Mouse (Mus musculus) spleen, postnatal 14 days (tissue): ENCODE measurements around the gene 2310079G19Rik.

ENCODE experiments used
- DNase-seq, 2 experiments: peaks; one replicate each; pipeline ENCODE4 v3.0.0; 2021 to 2022; ENCODE audit warnings: low spot score in 2 of 2

2310079G19Rik gene

DNA sequence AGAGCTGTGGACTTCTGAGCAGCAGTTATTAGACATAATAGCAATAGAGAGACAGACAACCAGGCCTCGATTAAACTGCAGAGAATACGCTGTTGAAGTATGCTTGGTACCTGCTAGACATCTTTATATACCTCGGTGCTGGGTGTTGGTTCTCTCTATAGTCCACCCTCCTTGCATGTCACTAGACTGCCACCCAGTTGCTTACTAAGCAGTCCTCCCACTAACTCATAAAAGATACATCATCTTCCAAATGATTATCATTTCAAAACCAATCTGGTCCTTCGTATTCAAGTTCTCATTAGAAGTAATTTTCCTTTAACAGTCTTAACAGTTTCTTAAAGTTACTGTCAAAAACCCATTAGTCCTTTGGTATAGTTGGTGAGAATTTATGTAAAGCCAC, at the start of gene 2310079G19Rik:
Gene 2310079G19Rik, minus strand, starts transcription at position 101 of the 400 bp plus-strand sequence.
- DNase-seq: no peak

DNA sequence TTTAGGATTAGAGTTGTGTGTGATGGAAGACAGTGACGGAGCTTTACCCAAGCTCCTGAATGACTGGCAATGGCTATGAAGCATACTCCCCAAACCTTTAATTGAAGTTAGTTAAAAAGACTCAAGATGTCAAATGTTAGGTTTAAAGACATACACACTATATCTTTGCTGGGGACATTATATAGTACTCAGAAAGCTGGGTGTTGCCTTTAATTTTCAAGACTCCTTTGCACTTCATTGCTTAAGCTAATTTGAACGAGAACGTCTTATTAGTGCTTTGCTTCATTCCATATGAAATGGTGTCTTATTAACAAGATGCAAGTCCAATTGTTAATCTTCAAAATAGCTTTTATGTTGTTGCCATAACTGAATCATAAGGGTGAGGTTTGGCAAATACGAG, 44.1 kb upstream of the 2310079G19Rik start, which contains the start of gene Krtap27-1:
Gene Krtap27-1, minus strand, starts transcription at position 101 of the 400 bp plus-strand sequence.
- no peak for DNase-seq

DNA sequence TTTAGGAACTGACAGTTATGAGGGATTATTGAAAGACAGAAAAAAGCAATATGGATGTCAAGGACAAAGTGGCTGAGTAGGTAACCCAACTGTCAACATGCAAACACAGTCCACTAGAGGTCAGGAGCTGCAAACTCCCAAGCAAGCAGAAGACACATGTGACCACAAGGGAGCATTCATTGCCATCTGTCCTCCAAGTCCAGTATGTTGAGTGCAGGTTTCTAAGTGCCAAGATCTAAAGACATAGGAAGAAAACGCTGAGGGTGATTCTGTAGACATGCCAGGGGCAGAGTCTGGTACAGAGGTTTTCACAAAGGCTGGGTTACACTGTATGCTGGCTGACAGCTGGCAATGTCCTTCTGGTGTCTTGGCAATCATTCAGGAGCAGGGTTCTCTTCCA, 30.0 kb upstream of the 2310079G19Rik start:
- DNase-seq: no peak

DNA sequence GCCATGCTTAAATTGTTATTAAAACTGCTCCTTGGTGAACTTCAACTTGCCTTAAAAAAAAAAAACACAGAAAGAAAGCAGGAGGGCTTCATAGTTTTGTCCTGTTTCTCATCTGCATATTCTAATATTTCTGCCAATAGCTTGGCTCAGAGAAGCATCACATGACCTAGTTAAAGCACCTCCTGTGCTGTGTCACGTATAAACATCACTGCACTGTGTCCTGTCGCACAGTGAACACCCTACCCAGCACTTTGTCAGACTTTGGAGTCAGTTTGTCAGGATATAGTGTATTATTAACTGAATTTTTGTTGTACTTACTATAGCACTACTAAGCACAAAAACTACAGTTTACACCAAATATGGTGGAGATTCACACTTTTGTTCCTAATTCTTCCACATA, 24.5 kb upstream of the 2310079G19Rik start:
- no peak for DNase-seq

DNA sequence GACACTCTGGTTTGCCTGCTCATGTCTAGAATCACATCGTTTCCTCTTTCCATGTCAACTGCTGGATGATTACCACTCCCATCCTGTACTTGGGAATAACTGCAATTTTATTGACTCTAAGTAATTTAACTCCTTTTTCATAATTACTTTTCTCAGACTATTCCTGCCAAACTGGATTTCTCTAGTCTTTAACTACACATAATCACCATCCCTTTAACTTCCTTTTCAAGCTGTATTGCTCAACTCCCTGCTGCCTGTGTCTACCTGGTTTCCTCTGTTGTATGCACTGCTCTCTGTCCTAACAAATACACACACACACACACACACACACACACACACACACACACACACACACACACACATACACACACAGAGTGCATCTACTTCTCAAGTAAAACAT, 23.6 kb upstream of the 2310079G19Rik start:
- DNase-seq: no peak

DNA sequence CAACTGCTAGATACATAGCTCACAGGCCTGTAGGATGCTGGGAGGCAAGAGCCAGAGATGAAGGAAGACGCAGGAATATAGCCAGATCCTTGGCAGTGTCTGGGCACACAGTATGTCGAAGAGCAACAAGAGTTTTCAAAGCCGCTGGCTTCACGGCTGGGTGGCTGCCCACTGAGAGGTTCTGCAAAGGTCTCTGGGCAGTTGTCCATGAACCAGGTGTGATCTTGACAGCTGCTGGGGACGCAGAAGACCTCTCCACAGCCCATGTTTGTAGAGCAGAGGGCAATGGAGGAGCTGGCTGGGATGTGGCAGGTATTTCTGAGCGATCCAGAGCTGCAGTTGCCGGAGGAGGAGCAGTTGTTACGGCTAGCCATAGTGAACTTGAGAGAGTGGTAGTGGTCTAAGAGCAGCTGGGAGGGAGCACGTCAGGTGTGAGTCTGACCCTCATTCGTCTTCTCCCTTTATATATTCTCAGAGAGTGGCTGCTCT, 19.9 kb upstream of the 2310079G19Rik start, which contains the start of gene Krtap26-1:
Gene Krtap26-1, minus strand, starts transcription at position 439 of the 489 bp plus-strand sequence.
- DNase-seq: no peak

DNA sequence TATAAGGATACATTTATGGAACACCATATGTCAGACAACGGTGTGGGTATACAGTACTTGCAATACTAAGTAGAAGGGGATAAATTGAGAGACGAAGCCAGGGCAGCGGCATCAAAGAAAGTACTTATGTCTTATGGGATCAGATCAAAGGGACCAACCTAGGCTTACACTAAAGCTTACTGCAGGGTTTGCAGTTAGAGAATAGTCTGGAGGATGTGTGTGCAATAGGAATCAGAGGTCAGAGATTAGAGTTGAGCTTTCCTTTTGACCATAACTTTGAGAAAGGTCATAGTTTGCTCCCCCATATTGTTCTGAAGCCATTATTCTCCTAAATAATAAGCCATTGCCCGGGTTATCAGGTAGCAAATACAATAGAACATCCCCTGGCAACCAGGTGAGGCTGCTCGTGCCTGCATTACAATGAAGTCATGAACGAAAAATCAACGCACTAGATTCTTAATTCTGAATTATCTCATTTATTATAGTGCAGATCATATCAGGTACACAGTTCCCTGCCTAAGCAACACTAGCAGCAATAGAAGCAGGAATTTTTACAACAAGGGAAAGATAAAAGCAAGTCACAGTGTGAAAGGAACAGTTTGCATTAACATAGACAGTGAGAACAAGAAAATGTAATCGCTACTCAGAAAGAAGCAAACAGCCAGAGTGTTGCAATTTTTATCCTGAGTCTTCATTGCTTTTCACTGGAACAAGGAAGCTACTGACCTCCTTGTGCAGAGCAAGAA, 19.1 kb upstream of the 2310079G19Rik start:
- DNase-seq: no peak

DNA sequence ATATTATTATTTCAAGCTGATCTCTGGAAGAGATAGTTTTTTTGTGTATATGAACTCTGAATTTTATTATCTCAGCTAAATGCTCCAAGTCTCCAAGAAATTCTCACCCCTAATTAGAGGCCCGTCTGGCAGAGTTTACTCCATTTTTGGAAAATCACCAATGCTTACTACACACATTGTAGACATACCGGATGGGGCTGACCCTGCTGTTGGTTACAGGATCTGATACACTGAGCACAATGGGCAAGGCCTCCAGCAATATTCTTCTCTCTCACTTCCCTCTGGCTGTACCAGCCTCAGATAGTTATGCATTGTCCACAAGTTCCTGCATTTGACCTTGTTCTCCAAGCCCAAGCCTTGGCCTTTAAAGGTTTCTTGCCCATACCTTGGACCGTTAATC, 12.6 kb upstream of the 2310079G19Rik start:
- no peak for DNase-seq

DNA sequence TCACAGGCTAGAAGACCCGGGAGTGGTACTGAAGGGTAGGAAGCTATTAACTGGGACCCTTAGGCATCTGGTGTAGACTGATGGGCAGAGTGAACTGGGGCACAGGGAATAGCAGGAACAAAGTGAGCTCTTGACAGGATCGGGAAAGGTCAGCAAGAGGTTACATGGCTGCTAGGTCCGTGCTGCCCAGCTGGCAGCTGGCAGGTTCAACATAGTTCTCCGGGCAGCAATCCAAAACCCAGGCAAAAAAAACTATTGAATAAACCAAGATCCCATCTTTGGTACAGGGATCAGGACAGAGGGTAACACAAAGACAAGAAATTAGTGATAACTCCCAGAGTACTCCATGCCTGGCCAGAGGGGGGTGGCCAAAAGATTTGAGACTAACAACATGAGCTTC, 7.7 kb upstream of the 2310079G19Rik start:
- no peak for DNase-seq

DNA sequence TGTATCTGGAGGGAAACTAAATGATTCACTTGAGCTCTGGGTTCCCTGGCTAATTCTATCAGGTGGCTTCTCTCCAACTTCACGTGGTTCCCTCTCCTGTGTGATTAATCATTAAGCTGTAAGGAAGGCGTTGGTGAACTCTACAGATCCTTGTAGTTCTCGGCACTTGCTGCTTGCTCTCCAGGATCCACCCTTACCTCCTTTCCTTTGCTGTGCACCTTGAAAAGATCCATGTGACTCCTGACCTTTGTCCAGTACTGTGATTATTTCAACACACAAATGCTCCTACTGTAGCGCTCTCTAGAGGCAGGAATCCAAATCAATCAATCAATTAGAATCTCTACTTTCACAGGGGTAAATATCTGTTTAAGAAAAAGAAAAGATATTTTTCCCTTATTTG, 4.0 kb upstream of the 2310079G19Rik start:
- DNase-seq: no peak

DNA sequence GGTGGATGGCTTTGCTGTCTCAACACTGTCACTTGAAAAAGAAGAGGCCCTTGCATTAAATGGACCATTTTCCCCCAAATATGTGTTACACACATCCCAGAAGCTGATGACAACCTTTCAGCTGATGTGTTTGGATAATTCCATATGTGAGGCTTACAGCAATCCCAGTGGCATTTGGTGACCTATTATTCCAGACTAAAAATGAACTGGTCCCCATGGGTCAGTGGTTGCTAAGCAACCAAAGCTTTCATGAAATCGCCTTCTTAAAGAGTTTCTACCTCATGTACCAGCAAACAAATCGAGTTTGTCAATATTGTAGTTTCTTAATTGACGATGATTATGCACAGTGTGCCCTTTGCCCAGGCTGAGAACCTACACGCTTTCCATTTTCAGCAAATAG, 14.8 kb downstream of the 2310079G19Rik start:
- DNase-seq: no peak

DNA sequence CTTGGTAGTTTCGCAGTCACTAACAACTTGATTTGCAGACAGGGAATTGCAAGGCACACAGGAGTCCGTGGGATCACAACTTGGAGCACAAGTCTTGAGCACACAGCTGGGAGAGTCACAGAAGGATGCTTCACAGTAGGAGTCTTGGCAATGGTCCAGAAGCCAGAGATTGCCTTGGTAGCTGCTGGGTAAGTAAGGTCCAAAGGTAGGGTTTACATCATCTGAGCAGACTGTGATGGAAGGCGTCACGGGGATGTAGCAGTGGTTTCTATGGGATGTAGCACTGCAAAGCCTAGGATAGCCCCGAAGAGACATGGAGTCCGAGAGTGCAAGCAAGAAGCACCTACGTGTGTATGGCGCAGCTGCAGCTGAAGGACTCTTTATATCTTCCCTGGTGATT, 15.5 kb downstream of the 2310079G19Rik start, which contains the start of gene Krtap24-1:
Gene Krtap24-1, minus strand, starts transcription at position 358 of the 400 bp plus-strand sequence.
- no peak for DNase-seq

DNA sequence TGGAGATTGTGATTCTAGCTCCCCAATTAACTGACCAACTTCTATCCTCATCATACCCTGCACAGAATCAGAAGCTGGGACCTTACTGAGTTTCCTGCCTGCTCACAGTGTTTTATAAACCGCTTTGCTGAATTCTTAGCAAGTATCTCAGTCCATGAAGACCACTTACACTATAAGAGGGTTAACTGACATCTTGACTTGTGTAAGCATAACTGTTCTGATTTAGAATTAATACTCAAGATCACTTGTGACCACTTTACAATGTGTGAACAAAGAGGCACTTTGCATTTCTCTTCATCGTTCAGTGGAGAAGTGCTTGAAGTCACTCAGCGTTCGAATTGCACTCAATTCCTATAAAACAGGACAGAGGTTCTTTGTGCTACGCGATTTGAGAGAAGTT, 22.9 kb downstream of the 2310079G19Rik start:
- DNase-seq: no peak

DNA sequence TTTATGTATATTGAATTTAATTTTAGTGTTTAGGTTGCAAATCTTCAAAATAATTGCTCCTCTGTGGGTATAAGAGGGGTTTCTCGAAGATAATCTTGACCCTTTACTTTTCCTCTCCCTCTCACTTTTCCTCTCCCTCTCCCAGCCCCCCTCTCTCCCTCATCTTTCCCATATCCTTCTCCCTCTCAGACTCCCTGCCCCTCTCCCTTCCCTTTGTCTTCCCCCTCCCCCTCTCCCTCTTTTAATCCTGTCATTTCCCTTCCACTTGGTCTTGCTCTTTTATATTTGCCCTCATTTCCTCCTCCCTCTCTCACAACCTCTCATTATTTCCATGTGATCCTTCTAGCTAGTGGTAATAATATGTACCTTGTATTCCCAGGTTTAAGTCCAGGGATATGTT, 25.0 kb downstream of the 2310079G19Rik start:
- no peak for DNase-seq

DNA sequence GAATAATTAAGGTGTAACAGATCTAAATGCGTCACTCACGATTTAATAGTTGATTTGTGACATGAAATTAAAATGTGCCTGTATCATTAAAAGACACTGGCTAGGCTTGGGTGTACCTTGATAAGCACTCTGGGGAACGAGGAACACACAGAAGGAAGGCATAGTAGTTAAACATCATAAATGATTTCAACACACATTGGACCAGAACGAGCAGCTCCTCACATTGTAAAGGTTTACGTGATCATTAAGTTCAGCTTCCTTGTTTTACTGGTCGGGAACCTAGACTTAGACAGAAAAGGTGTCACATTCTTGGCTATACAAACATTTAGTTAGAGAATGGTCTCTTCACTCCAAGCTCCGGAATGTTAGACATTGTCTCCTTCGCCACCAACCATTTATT, 27.2 kb downstream of the 2310079G19Rik start:
- no peak for DNase-seq

DNA sequence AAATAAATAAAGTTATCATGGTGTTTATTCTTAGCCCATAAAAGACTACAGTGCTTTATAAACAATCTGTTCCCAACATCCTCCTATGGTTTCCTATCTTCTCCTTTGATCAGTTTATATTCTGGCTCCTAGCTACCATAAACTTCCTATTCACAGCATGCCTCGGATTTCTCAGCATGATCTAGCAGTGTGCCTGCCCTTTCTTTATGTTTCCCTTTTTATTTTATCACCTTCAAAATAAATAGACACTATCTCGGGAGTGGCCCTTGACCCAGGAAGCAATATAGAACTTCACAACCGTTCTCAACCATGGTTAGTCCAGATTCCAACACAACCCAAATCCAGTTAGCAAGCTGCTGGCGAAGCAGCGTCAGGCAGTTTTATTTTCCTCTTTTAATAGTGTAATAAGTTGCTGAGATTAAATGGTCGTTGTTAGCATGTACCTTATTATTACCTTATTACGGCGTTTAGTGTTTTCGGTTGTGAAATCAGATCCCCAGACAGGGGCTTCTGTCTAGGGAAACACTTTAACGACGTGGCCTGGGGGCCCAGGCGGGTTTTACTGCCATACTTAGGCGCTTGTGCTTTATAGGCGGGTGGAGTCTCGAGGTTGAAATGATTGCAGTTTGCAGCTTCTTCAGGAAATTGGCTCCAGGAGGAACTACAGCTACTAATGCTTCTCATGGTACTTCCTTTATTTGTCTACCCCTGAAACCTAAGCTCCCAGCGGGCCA, 27.8 kb downstream of the 2310079G19Rik start:
- DNase-seq: no peak

DNA sequence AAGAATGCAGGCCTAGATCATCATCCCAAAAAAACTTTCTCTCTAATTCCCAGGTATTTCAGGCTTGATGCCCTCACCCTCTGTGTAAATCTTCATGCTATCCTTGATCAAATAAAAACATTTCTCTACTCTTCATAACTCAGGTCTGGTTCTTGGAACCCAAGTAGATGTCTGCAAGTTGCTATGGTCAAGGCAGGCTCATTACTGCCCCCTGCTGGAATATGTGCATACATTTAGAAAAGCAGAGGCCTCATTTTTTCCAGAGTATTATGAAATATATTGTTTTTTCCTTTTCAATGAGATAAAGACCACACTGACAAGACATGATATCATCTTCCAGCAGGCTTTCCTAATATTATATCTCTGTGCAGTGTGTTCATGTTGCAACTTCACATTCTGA, 34.7 kb downstream of the 2310079G19Rik start:
- no peak for DNase-seq

DNA sequence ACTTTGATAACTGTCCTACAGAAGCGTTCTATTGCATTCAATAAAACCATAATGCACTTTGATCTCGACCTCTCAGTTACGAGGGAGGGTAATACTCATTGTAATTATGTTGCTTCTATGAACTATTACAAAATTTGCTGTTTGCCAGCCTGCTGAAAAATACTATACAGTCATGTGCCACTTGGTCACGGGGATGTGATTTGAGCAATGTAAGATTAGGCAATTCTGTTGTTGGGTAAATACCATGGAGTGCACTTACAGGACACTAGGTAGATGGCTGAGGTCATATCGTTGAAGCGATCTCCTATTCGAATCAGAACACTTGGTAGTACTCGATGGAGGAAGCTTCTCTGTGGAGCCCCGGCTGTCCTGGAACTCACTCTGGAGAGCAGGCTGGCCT, 44.1 kb downstream of the 2310079G19Rik start:
- no peak for DNase-seq
